Mouse (Mus musculus) MEL (cell line): ENCODE measurements at regions not wholly inside any gene's neighbourhood (a gene's known extent, or its start where the extent isn't known, plus 50 kb on each side); places are given as distances from the start of the nearest gene placed in this dataset.

Source experiments
- CTCF ChIP-seq, 3 experiments: IDR thresholded peaks in 2 of 3; conservative IDR thresholded peaks in 1 of 3; 2 replicates each; pipeline ENCODE4 v1.5.1; 2011 to 2012; ENCODE audit warnings: low read length in 3 of 3, low read depth in 2 of 3, mild to moderate bottlenecking in 2 of 3, improper control_type of control experiment in 1 of 3, inconsistent platforms in 1 of 3, mixed read lengths in 1 of 3, moderate library complexity in 1 of 3; ENCODE audit not compliant: control insufficient read depth in 1 of 3, insufficient read depth in 1 of 3, poor library complexity in 1 of 3, severe bottlenecking in 1 of 3
- ZMIZ1 ChIP-seq: IDR thresholded peaks from 2 replicates; pipeline ENCODE4 v1.6.1; 2012; ENCODE audit warnings: low read depth, mild to moderate bottlenecking, inconsistent platforms, low read length, improper control_type of control experiment, moderate library complexity

GRCm38 (mm10) chr1:129207674-129208073 lies 65.4 kb upstream of the Thsd7b start:
- no peak for TF ChIP-seq CTCF (IDR thresholded peaks at IDR 0.05 in 2 of 3, conservative IDR thresholded peaks at IDR 0.05 in 1 of 3; ENCODE audit: control insufficient read depth in 1 of 3, insufficient read depth in 1 of 3, low read depth in 2 of 3, low read length in 3 of 3, poor library complexity in 1 of 3, severe bottlenecking in 1 of 3)
- no peak for TF ChIP-seq ZMIZ1
